Mouse (Mus musculus): ENCODE measurements around the gene Lrrc9.

GRCm38 (mm10) chr12:72484872-72485271 lies 43.2 kb downstream of the Lrrc9 start:
- TF ChIP-seq POLR2A (IDR thresholded peaks at IDR 0.05; ENCODE audit: insufficient read depth, low read depth, low read length) (no peak), EP300 (IDR thresholded peaks at IDR 0.05; ENCODE audit: insufficient read depth, low read depth, low read length) (no peak), CTCF (IDR thresholded peaks at IDR 0.05) (no peak)

Data from heart, adult 2 months (tissue).